Mouse (Mus musculus) cortical plate, adult 2 months (tissue): ENCODE data around the gene Mettl24. TPM values are rescaled to one million over a fixed set of nuclear protein-coding genes. Genes with fewer than 3 reads are reported as not detected.

Experiments used
- H3K27ac ChIP-seq: fragments of 200-500 bp; 2 replicates; pipeline ENCODE4 v1.5.1; 2012; ENCODE audit warnings: low read length, control low read depth, inconsistent platforms; ENCODE audit not compliant: insufficient read depth
- H3K4me1 ChIP-seq: fragments of 200-500 bp; 2 replicates; pipeline ENCODE4 v1.6.1; 2011; ENCODE audit warnings: low read length; ENCODE audit not compliant: control insufficient read depth, insufficient read depth
- H3K4me3 ChIP-seq: fragments of 200-500 bp; 2 replicates; pipeline ENCODE4 v1.5.1; 2011; ENCODE audit warnings: mild to moderate bottlenecking, low read length, control low read depth; ENCODE audit not compliant: insufficient read depth
- CTCF ChIP-seq: fragments of 200-500 bp; IDR thresholded peaks from 2 replicates; pipeline ENCODE4 v1.5.1; 2011; ENCODE audit warnings: mild to moderate bottlenecking, control low read depth, low read length; ENCODE audit not compliant: insufficient read depth; ENCODE audit errors: extremely low read depth
- POLR2A ChIP-seq: fragments of 200-500 bp; IDR thresholded peaks from 2 replicates; pipeline ENCODE4 v1.6.1; 2011; ENCODE audit warnings: mild to moderate bottlenecking, low read length, control low read depth; ENCODE audit not compliant: insufficient read depth; ENCODE audit errors: extremely low read depth
- polyA plus RNA-seq: library from polyadenylated mRNA; depleted of rRNA; stranded (reverse); fragments of >200 nt; gene quantifications from 2 replicates; pipeline ENCODE4 v1.2.3, GENCODE M21; 2012

Mettl24 gene
- polyA plus RNA-seq, 1 experiment, result 1.6 TPM

DNA sequence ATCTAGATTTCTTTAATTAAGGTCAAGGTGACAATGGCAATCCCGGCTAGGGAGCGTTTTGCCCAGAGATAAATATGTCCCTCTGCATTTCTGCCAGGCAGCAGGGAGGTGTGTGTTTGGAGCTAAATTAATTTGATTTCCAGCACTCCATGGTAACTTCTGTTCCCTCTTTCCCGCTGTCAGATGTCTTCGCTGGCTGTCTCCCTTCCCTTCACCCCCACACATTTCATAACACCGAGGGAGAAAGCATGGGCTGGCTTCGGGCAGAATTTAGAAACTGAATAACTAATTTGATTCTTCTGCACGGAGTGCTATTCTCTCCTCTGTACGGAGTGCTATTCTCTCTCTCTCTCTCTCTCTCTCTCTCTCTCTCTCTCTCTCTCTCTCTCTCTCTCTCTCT, 612 bp upstream of the Mettl24 start:
- no peak for TF ChIP-seq CTCF
- TF ChIP-seq POLR2A, result 0 out of 2 replicates have a peak, but pooled peaks have one; percentile 18
- Histone ChIP-seq H3K4me3 (no peak overlapping the region; the same call in 1 of the 2 replicates), H3K27ac (peak overlapping the region; percentile 99), H3K4me1 (peaks cover 7% of the 10 kb centered on the region)

DNA sequence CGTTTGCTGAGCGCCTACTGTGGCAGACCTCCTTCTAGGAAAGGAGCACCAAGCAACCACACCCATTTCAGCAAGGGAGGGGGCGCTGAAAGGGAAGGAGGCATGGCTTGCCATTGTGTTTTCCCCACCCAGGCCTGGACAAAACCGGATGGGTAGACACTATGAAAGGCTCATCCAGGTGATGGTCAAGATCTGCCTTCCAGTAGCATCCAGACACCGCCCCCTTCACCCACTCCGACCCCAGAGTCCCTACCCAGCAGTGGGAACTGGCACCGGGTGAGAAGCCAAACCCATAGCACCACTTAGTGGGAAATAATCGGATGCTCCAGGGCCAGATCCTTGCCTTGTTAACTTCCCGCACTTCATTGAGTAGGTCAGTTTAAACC, 779 bp downstream of the Mettl24 start:
- H3K4me3 ChIP-seq, result peak overlapping the region; percentile 4; the same call in 1 of the 2 replicates
- peaks cover 13% of the 10 kb centered on the region for H3K4me1 ChIP-seq
- peak overlapping the region; percentile 99 for H3K27ac ChIP-seq
- TF ChIP-seq POLR2A (no peak; the same call in 1 of the 2 replicates), CTCF (no peak)

DNA sequence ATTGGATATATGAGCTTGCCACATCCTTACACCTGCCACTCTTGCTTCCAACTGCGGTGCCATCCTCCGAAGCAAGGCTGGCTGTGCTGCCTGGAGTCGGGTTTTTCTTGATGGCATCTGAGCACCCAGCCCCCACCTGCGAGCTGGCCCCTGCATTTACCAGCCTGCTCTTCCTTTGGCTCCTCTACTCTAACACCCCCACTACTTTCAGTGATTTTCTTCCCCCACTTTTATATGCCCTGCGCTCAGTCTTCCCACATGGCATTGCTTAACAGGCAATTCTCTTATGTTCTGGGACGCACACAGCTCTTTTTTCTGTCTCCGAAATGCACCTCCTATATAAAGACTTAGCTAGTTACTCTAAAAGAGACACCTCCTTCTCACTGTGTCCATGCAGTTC, 1.2 kb downstream of the Mettl24 start:
- Histone ChIP-seq H3K4me1 (peaks cover 13% of the 10 kb centered on the region), H3K4me3 (no peak overlapping the region), H3K27ac (peak overlapping the region; percentile 99)
- TF ChIP-seq POLR2A, result peak; percentile 37; the same call in 1 of the 2 replicates
- no peak for TF ChIP-seq CTCF

DNA sequence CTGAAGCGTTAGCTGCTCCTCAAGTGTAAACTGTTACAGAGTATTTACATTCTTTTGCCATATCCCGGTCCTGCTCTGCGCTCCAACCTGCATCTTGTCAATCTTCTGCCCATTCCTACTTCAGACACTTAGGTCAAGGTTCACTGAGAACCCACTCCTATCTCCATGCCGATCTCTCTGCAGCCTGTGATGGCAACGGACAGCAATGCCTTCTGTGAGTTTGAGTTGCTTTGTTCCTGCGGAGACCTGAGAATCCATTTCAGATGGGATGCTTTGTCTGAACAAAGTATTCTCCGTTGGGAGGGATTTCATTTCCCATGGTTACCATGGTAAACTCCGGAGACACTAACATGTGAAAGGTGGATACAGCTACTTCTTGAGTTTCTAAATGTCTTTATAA, 2.6 kb downstream of the Mettl24 start:
- no peak for TF ChIP-seq POLR2A
- no peak for TF ChIP-seq CTCF
- peaks cover 13% of the 10 kb centered on the region for H3K4me1 ChIP-seq
- no peak overlapping the region for H3K27ac ChIP-seq
- H3K4me3 ChIP-seq, result no peak overlapping the region

DNA sequence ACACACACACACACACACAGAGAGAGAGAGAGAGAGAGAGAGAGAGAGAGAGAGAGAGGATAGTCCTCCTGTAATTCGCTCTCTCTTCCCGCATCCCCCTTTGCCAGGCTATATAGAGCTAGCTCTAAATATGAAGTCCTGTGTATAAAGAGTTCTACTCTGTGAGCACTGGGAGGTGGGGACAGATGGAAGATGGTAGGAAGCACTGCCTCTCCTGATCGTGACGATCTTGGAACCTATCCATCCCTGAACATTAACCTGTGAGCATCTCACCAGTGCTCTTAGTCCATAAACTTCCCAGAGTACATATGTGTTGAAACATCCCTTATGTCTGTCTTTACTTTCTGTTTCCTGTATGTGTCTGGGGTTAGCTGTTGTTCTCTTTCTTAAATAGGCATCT, 3.9 kb downstream of the Mettl24 start:
- no peak overlapping the region for H3K4me3 ChIP-seq
- peaks cover 10% of the 10 kb centered on the region for H3K4me1 ChIP-seq
- H3K27ac ChIP-seq, result peak overlapping the region; percentile 90; the same call in 1 of the 2 replicates
- TF ChIP-seq POLR2A (no peak), CTCF (no peak)

DNA sequence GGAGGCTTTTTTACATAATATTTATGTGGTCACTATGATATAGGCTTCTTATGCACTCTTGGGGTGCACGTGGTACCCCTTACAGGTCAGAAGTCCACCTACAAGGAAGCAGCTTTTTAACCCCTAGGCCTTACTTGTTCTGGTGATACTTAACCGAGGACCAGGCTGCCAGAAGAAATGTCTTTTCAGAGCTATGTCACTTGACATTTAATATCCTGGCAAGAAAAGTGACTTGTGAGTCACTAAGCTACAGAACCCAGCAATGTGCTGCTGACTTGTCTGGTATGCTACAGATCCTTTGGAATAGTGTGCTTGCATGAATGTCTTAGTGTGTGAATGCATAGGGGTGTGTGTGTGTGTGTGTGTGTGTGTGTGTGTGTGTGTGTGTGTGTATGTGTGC, 4.3 kb downstream of the Mettl24 start:
- H3K27ac ChIP-seq, result peak overlapping the region; percentile 90
- peaks cover 8% of the 10 kb centered on the region for H3K4me1 ChIP-seq
- no peak for TF ChIP-seq CTCF
- no peak for TF ChIP-seq POLR2A
- H3K4me3 ChIP-seq, result no peak overlapping the region

DNA sequence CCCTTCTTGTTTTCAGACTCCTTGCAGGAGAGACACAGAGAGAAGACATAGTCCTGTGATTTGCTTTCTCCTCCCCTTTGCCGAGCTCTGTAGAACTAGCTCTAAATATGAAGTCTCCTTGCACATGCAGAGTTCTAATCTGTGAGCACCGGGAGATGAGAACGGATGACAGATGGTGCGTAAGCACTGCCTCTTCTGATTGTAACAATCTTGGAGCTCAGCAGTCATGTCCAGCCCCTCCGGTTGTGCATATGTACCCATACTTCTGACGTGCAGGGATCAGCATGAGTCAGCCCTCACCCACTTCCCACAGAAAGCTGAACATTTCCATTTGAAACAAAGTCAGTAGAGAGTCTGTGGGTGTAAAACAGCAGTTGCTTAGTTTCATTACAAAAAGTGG, 5.2 kb downstream of the Mettl24 start:
- peak overlapping the region; percentile 90 for H3K27ac ChIP-seq
- peak; percentile 23; the same call in 1 of the 2 replicates for TF ChIP-seq POLR2A
- no peak for TF ChIP-seq CTCF
- H3K4me3 ChIP-seq, result no peak overlapping the region
- peaks cover 8% of the 10 kb centered on the region for H3K4me1 ChIP-seq

DNA sequence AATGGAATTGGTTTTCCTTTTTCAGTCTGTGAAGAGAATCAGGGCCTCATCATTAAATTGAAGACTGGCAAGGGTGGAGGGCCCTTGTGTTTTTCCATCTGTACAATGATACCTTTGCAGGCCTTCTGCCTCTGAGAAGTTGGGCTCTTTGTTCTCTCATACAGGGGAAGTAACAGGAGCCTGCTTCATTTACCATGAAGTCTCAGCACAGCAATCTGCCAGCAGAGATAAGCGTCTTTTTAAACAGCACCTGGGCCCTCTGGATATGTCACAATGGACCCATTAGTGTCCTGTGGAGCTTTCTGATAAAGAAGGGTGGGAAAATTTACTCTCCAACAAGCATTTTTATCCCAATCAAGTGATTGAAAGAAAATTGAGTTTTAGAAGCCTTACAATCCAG, 5.8 kb downstream of the Mettl24 start:
- Histone ChIP-seq H3K4me1 (peaks cover 8% of the 10 kb centered on the region), H3K27ac (peak overlapping the region; percentile 24; the same call in 1 of the 2 replicates), H3K4me3 (no peak overlapping the region)
- TF ChIP-seq POLR2A (no peak), CTCF (no peak)

DNA sequence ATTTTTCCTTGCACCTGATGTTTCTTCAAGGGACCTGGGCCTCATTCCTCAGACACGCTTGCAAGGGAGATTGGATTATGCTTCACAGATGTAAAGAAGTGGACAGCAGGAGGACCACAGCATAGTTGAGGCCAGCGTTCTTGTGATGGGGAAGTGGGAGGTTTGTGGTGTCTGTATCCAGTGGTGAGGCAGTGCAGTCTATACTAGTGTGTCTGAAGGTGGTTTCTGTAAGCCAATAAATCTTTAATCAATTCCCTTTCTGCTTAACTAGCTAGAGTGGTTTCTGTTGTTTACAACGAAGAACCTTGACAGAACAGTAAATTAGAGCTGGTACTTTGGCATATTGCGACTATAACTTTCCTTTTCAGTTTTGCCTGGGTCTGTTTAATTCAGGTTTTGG, 15.6 kb downstream of the Mettl24 start:
- Histone ChIP-seq H3K4me1 (peaks cover 2% of the 10 kb centered on the region), H3K4me3 (no peak overlapping the region), H3K27ac (no peak overlapping the region)
- no peak for TF ChIP-seq CTCF
- TF ChIP-seq POLR2A, result no peak

DNA sequence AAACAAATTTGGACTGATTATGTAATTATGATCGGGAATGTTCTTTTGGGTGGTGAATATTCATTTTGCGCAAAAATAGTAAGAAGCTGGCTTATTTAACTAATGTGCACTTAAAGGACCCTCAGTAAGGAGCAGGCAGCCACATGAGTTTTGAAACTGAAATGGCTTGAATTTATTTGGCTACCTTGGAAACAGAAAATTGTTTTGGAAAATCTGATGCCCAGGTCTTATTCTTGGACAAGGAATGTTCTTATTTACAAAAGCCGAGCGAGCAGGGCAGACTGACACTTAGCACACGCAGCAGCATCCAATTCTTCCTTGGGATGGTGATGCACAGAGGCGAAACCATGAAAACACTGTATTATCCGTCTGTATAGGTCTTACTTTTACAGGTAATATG, 28.0 kb downstream of the Mettl24 start:
- H3K27ac ChIP-seq, result peak overlapping the region; percentile 60
- H3K4me1 ChIP-seq, result peaks cover 2% of the 10 kb centered on the region
- TF ChIP-seq POLR2A (no peak), CTCF (no peak)
- H3K4me3 ChIP-seq, result no peak overlapping the region
